Mouse (Mus musculus): ENCODE measurements around the gene Gnao1.

GRCm38 (mm10) chr8:93883241-93883640 is 73.5 kb downstream of the Gnao1 start:
- TF ChIP-seq CTCF (IDR thresholded peaks at IDR 0.05; ENCODE audit: low read depth) (no peak), EP300 (IDR thresholded peaks at IDR 0.05; ENCODE audit: low read depth) (no peak)
